Mouse (Mus musculus): ENCODE data around the gene Ntn3. TPM values are rescaled to one million over a fixed set of nuclear protein-coding genes. Genes with fewer than 3 reads are reported as not detected.

Ntn3 gene
- polyA plus RNA-seq, 1 experiment from 2014 or later, result 5.0 TPM

DNA sequence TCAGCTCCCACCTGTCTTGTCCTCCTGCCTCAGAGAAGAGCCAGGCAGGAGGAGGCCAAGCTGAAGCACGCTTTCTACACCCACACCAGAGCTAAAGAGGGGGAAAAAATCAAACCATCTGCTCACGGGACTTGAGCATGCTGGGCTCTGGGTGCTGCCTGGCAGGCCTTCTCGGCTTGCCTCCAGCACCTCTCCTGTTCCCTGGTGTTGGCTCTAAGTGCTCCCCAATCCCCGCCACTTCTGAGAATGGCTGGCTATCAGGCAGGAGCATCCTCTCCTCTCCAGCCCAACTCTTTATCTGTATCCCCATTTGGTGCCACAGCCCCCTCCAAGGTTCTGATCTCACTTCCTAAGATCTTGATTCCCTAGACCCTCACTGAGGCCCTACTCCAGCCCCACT lies 10.1 kb downstream of the Ntn3 start:
- H3K36me3 ChIP-seq (ENCODE audit: control insufficient read depth, insufficient read depth, low read length), result no peaks in the 10 kb centered on the region
- H3K4me2 ChIP-seq (ENCODE audit: low read depth, low read length), result no peak overlapping the region
- peaks cover 8% of the 10 kb centered on the region for H3K4me1 ChIP-seq (ENCODE audit: control insufficient read depth, insufficient read depth, low read length)
- 88% methylated on average over 4 of the region's 4 CpGs for WGBS
- H3K9me3 ChIP-seq (ENCODE audit: control insufficient read depth, low read length), result no peaks in the 10 kb centered on the region
- H3K27ac ChIP-seq (ENCODE audit: low read depth, low read length), result no peak overlapping the region
- no peak overlapping the region for H3K4me3 ChIP-seq (ENCODE audit: low read depth, low read length)
- ATAC-seq (ENCODE audit: low read depth), result no peak
- no peak overlapping the region for H3K9ac ChIP-seq (replicated peaks; ENCODE audit: low read depth, low read length)
- H3K27me3 ChIP-seq (ENCODE audit: control insufficient read depth, insufficient read depth, low read length), result no peaks in the 10 kb centered on the region

- no peak overlapping the region for H3K9ac ChIP-seq (replicated peaks; ENCODE audit: low read depth, low read length)
Observed at GRCm38 (mm10) chr17:24197032-24197824, 12.1 kb downstream of the Ntn3 start.

GRCm38 (mm10) chr17:24195349-24195748 lies 14.0 kb downstream of the Ntn3 start:
- no peaks in the 10 kb centered on the region for H3K36me3 ChIP-seq (ENCODE audit: control insufficient read depth, insufficient read depth, low read length)
- WGBS, result 47% methylated on average over 2 of the region's 2 CpGs
- H3K4me2 ChIP-seq (ENCODE audit: low read depth, low read length), result no peak overlapping the region
- H3K4me1 ChIP-seq (ENCODE audit: control insufficient read depth, insufficient read depth, low read length), result no peaks in the 10 kb centered on the region
- no peak overlapping the region for H3K4me3 ChIP-seq (ENCODE audit: low read depth, low read length)
- ATAC-seq (ENCODE audit: low read depth), result no peak
- no peak overlapping the region for H3K27ac ChIP-seq (ENCODE audit: low read depth, low read length)
- no peaks in the 10 kb centered on the region for H3K27me3 ChIP-seq (ENCODE audit: control insufficient read depth, insufficient read depth, low read length)
- H3K9me3 ChIP-seq (ENCODE audit: control insufficient read depth, low read length), result no peaks in the 10 kb centered on the region
- no peak overlapping the region for H3K9ac ChIP-seq (replicated peaks; ENCODE audit: low read depth, low read length)

More at GRCm38 (mm10) chr17:24197032-24197824, 12.1 kb downstream of the Ntn3 start:
- ATAC-seq (ENCODE audit: low read depth), result no peak
- H3K27me3 ChIP-seq (ENCODE audit: control insufficient read depth, insufficient read depth, low read length), result no peaks in the 10 kb centered on the region
- WGBS, result 67% methylated on average over 15 of the region's 15 CpGs
- H3K36me3 ChIP-seq (ENCODE audit: control insufficient read depth, insufficient read depth, low read length), result no peaks in the 10 kb centered on the region
- H3K4me3 ChIP-seq (ENCODE audit: low read depth, low read length), result no peak overlapping the region
- no peaks in the 10 kb centered on the region for H3K4me1 ChIP-seq (ENCODE audit: control insufficient read depth, insufficient read depth, low read length)
- no peak overlapping the region for H3K27ac ChIP-seq (ENCODE audit: low read depth, low read length)
- H3K4me2 ChIP-seq (ENCODE audit: low read depth, low read length), result no peak overlapping the region
- no peaks in the 10 kb centered on the region for H3K9me3 ChIP-seq (ENCODE audit: control insufficient read depth, low read length)

GRCm38 (mm10) chr17:24193769-24194168 lies 15.6 kb downstream of the Ntn3 start:
- ATAC-seq (ENCODE audit: low read depth), result no peak
- no peaks in the 10 kb centered on the region; the same call in 1 of the 2 replicates for H3K36me3 ChIP-seq (ENCODE audit: control insufficient read depth, insufficient read depth, low read length)

DNA sequence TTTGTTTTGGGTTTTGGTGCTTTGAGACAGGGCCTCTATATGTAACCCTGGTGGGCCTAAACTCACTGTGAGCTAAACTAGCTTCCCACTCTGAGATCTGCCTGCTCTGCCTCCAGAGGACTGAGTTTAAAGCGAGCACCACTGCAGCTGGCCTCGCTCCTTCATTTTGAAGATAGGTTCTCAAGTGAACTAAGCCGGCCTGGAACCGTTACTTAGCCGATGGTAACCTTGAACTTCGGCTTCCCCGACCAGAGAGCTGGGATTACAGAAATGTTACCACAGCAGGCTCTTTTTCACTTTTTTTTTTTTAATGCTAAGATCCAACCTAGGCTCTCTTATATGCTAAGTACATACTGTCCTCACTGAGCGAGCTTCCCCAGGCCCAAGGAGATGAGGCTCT lies 16.1 kb downstream of the Ntn3 start:
- Histone ChIP-seq H3K9me3 (ENCODE audit: control insufficient read depth, low read length) (no peaks in the 10 kb centered on the region), H3K9ac (replicated peaks; ENCODE audit: low read depth, low read length) (no peak overlapping the region), H3K4me1 (ENCODE audit: control insufficient read depth, insufficient read depth, low read length) (no peaks in the 10 kb centered on the region), H3K27me3 (ENCODE audit: control insufficient read depth, insufficient read depth, low read length) (no peaks in the 10 kb centered on the region), H3K4me3 (ENCODE audit: low read depth, low read length) (no peak overlapping the region), H3K4me2 (ENCODE audit: low read depth, low read length) (no peak overlapping the region), H3K27ac (ENCODE audit: low read depth, low read length) (no peak overlapping the region), H3K36me3 (ENCODE audit: control insufficient read depth, insufficient read depth, low read length) (no peaks in the 10 kb centered on the region; the same call in 1 of the 2 replicates)
- ATAC-seq (ENCODE audit: low read depth), result no peak
- WGBS, result 94% methylated on average over 8 of the region's 8 CpGs

More at GRCm38 (mm10) chr17:24193769-24194168, 15.6 kb downstream of the Ntn3 start:
- H3K27ac ChIP-seq (ENCODE audit: low read depth, low read length), result no peak overlapping the region
- H3K9me3 ChIP-seq (ENCODE audit: control insufficient read depth, low read length), result no peaks in the 10 kb centered on the region
- WGBS, result 93% methylated on average over 5 of the region's 5 CpGs
- H3K27me3 ChIP-seq (ENCODE audit: control insufficient read depth, insufficient read depth, low read length), result no peaks in the 10 kb centered on the region
- H3K4me2 ChIP-seq (ENCODE audit: low read depth, low read length), result no peak overlapping the region
- H3K4me1 ChIP-seq (ENCODE audit: control insufficient read depth, insufficient read depth, low read length), result no peaks in the 10 kb centered on the region
- no peak overlapping the region for H3K4me3 ChIP-seq (ENCODE audit: low read depth, low read length)
- H3K9ac ChIP-seq (replicated peaks; ENCODE audit: low read depth, low read length), result no peak overlapping the region

DNA sequence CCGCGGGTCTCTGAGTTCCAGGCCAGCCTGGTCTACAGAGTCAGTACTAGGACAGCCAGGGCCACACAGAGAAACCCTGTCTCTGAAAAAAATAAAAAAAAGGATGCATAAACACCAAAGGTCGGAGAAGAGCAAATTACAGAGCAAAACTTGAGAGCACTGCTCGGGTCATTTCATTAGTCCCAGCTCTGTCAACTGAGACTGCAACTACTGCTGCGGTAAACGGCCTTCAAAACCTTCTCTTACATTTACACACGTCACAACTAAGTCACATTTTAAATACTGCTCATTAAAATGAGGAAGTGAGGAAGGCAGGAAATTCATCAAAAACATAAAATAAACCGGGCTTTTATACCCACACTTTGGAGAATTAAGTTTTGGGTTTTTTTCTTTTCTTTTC lies 16.5 kb downstream of the Ntn3 start:
- H3K27ac ChIP-seq (ENCODE audit: low read depth, low read length), result no peak overlapping the region
- ATAC-seq (ENCODE audit: low read depth), result no peak
- no peak overlapping the region for H3K4me3 ChIP-seq (ENCODE audit: low read depth, low read length)
- H3K36me3 ChIP-seq (ENCODE audit: control insufficient read depth, insufficient read depth, low read length), result peaks cover under 1% of the 10 kb centered on the region; the same call in 1 of the 2 replicates
- no peak overlapping the region for H3K9ac ChIP-seq (replicated peaks; ENCODE audit: low read depth, low read length)
- no peak overlapping the region for H3K4me2 ChIP-seq (ENCODE audit: low read depth, low read length)
- 88% methylated on average over 8 of the region's 8 CpGs for WGBS
- H3K9me3 ChIP-seq (ENCODE audit: control insufficient read depth, low read length), result no peaks in the 10 kb centered on the region
- H3K27me3 ChIP-seq (ENCODE audit: control insufficient read depth, insufficient read depth, low read length), result no peaks in the 10 kb centered on the region
- no peaks in the 10 kb centered on the region for H3K4me1 ChIP-seq (ENCODE audit: control insufficient read depth, insufficient read depth, low read length)

GRCm38 (mm10) chr17:24191481-24191880 lies 17.9 kb downstream of the Ntn3 start:
- Histone ChIP-seq H3K27me3 (ENCODE audit: control insufficient read depth, insufficient read depth, low read length) (no peaks in the 10 kb centered on the region), H3K27ac (ENCODE audit: low read depth, low read length) (no peak overlapping the region), H3K4me1 (ENCODE audit: control insufficient read depth, insufficient read depth, low read length) (no peaks in the 10 kb centered on the region), H3K9me3 (ENCODE audit: control insufficient read depth, low read length) (no peaks in the 10 kb centered on the region), H3K36me3 (ENCODE audit: control insufficient read depth, insufficient read depth, low read length) (peaks cover 2% of the 10 kb centered on the region; the same call in 1 of the 2 replicates), H3K9ac (replicated peaks; ENCODE audit: low read depth, low read length) (no peak overlapping the region), H3K4me2 (ENCODE audit: low read depth, low read length) (no peak overlapping the region), H3K4me3 (ENCODE audit: low read depth, low read length) (no peak overlapping the region)
- WGBS, result 81% methylated on average over 4 of the region's 4 CpGs
- no peak for ATAC-seq (ENCODE audit: low read depth)

DNA sequence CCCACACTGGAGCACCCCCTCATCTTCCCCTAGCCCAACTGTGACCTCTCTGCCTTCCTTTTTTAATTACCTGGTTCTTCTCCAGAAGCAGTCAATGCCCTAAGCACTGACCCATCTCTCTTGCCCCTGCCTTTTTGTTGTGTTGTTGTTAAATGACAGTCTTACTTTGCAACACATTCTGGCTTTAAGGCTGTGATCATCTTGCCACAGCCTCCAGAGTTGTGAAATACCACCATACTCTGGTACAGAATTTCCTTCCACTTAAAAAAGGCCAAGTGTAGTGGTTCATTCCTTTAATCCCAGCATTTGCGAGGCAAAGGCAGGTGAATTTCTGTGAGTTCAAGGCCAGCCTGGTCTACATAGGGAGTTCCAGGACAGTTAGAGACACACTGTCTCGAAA lies 18.4 kb downstream of the Ntn3 start:
- Histone ChIP-seq H3K4me1 (ENCODE audit: control insufficient read depth, insufficient read depth, low read length) (no peaks in the 10 kb centered on the region), H3K9ac (replicated peaks; ENCODE audit: low read depth, low read length) (no peak overlapping the region), H3K9me3 (ENCODE audit: control insufficient read depth, low read length) (no peaks in the 10 kb centered on the region), H3K27me3 (ENCODE audit: control insufficient read depth, insufficient read depth, low read length) (no peaks in the 10 kb centered on the region), H3K27ac (ENCODE audit: low read depth, low read length) (no peak overlapping the region), H3K36me3 (ENCODE audit: control insufficient read depth, insufficient read depth, low read length) (peaks cover 4% of the 10 kb centered on the region), H3K4me2 (ENCODE audit: low read depth, low read length) (no peak overlapping the region), H3K4me3 (ENCODE audit: low read depth, low read length) (no peak overlapping the region)
- 89% methylated on average over 2 of the region's 2 CpGs for WGBS
- no peak for ATAC-seq (ENCODE audit: low read depth)

DNA sequence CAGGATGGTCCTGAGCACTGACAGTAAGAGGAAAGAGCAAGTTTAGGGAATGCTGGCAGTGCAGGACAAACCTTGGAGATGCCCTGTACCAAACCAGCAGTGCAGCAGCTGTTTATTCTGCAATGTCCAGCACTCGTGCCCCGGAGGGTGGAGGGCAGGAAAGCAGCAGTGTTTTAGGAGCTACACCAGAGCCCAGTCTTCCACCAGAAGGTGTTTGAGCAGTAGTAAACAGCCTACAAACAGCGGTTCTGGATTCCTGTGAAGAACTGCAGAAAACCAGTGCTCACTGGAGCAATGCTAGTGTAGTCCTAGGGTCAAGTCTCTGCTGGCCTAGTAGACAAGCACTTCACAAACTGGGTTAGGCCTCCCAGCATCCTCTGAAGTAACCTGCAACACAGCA lies 35.1 kb downstream of the Ntn3 start:
- H3K36me3 ChIP-seq (ENCODE audit: control insufficient read depth, insufficient read depth, low read length), result no peaks in the 10 kb centered on the region
- WGBS, result 80% methylated on average over 3 of the region's 3 CpGs

More for the DNA sequence above, 35.1 kb downstream of the Ntn3 start:
- H3K9me3 ChIP-seq (ENCODE audit: control insufficient read depth, low read length), result no peaks in the 10 kb centered on the region
- no peaks in the 10 kb centered on the region for H3K27me3 ChIP-seq (ENCODE audit: control insufficient read depth, insufficient read depth, low read length)
- no peak overlapping the region for H3K27ac ChIP-seq (ENCODE audit: low read depth, low read length)
- no peak for ATAC-seq (ENCODE audit: low read depth)
- H3K4me1 ChIP-seq (ENCODE audit: control insufficient read depth, insufficient read depth, low read length), result peaks cover 6% of the 10 kb centered on the region
- no peak overlapping the region for H3K4me2 ChIP-seq (ENCODE audit: low read depth, low read length)
- no peak overlapping the region for H3K4me3 ChIP-seq (ENCODE audit: low read depth, low read length)
- no peak overlapping the region for H3K9ac ChIP-seq (replicated peaks; ENCODE audit: low read depth, low read length)

Data from neural tube, embryonic 14.5 days (tissue).